Mouse (Mus musculus): ENCODE measurements around the gene Tmem104. TPM values are rescaled to one million over a fixed set of nuclear protein-coding genes. Genes with fewer than 3 reads are reported as not detected.

The Tmem104 gene
- polyA plus RNA-seq, 1 experiment = not detected

DNA sequence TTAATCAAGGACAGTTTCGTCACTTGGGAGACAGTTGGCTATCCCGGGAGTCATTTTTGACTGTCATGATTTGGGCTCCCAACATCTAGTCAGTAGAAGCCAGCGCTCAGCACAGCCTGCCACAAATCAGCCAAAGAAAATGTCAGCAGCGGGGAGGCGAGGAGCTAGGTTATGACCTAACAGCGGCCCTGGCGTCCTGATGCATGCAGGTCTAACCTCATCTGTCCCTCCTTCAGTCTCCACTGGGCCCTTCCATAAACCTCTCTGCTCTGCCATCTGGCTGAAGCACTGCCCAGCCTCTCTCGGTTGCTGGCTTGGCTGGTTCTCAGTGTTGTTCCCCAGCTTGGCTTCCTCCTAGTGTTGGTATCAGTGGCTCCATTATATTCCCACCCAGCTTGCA is 95.0 kb downstream of the Tmem104 start:
- H3K27ac ChIP-seq (ENCODE audit: insufficient read depth, low read depth, low read length) = peak overlapping the region; percentile 62
- WGBS = 66% methylated on average over 8 of the region's 8 CpGs
- TF ChIP-seq CTCF (IDR thresholded peaks at IDR 0.05; ENCODE audit: insufficient read depth, low read depth, low read length) = no peak
- TF ChIP-seq POLR2A (IDR thresholded peaks at IDR 0.05; ENCODE audit: insufficient read depth, low read depth, low read length) = no peak
- no peak overlapping the region for H3K4me3 ChIP-seq (ENCODE audit: insufficient read depth, low read depth, low read length)
- peaks cover 23% of the 10 kb centered on the region; the same call in 1 of the 2 replicates for H3K4me1 ChIP-seq (ENCODE audit: control insufficient read depth, insufficient read depth, low read length)

DNA sequence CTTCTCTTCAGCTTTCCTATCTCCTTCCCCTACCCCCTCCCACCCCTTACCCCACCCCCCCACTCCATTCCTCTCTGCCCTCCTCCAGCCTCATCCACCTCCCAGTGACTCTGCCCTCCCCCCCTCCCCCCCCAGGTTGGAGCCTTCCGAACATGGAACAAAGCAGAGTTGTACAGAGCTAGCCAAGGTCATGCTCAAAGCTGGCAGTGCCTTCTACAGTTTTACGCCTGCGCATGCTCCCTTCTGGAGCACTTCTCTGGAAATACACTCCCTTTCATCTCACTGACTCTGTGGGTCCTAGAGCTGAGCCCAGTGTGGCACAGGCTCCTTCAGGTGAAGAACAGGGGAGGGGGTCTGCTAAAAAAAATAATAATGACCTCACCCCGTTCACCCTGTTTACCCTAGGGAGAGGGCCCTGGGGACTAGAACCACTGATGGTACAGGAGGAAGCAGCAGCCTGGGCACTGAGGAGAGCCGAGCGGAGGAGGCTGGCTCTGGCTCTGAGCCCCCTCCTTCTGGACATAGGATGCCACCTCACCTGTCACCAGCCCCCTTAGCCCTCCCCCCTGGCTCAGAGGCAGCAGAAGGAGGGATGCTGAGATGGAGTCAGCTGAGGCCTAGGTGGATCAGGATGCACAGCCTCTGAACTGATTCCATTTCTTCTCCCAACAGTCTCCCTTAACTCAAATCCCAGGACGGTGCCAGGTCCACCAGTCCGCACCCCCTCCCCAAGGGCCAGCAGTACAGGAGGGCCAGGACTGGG is 95.6 kb downstream of the Tmem104 start:
- Histone ChIP-seq H3K27ac (ENCODE audit: insufficient read depth, low read depth, low read length) (0 out of 2 replicates have a peak overlapping the region, but pooled peaks have one; percentile 32), H3K4me1 (ENCODE audit: control insufficient read depth, insufficient read depth, low read length) (peaks cover 23% of the 10 kb centered on the region; the same call in 1 of the 2 replicates), H3K4me3 (ENCODE audit: insufficient read depth, low read depth, low read length) (no peak overlapping the region)
- no peak for TF ChIP-seq CTCF (IDR thresholded peaks at IDR 0.05; ENCODE audit: insufficient read depth, low read depth, low read length)
- no peak for TF ChIP-seq POLR2A (IDR thresholded peaks at IDR 0.05; ENCODE audit: insufficient read depth, low read depth, low read length)
- 66% methylated on average over 8 of the region's 8 CpGs for WGBS

DNA sequence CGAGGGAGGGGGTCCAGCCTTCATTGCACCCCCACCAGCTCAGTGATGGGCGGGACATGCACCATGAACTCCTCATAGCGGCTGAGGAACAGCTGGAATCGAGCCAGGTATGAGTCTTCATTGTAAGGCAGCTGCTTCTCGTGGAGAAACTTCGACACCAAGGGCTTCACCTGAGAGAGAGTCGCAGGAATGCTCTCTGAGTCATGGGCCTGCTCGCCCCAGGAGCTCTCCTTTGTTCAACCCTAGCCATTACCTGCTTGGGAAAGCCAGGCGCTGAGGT is 96.1 kb downstream of the Tmem104 start:
- TF ChIP-seq CTCF (IDR thresholded peaks at IDR 0.05; ENCODE audit: insufficient read depth, low read depth, low read length) = no peak
- TF ChIP-seq POLR2A (IDR thresholded peaks at IDR 0.05; ENCODE audit: insufficient read depth, low read depth, low read length) = no peak
- Histone ChIP-seq H3K4me3 (ENCODE audit: insufficient read depth, low read depth, low read length) (no peak overlapping the region), H3K4me1 (ENCODE audit: control insufficient read depth, insufficient read depth, low read length) (peaks cover 23% of the 10 kb centered on the region; the same call in 1 of the 2 replicates), H3K27ac (ENCODE audit: insufficient read depth, low read depth, low read length) (0 out of 2 replicates have a peak overlapping the region, but pooled peaks have one; percentile 32)
- WGBS = 80% methylated on average over 9 of the region's 9 CpGs

DNA sequence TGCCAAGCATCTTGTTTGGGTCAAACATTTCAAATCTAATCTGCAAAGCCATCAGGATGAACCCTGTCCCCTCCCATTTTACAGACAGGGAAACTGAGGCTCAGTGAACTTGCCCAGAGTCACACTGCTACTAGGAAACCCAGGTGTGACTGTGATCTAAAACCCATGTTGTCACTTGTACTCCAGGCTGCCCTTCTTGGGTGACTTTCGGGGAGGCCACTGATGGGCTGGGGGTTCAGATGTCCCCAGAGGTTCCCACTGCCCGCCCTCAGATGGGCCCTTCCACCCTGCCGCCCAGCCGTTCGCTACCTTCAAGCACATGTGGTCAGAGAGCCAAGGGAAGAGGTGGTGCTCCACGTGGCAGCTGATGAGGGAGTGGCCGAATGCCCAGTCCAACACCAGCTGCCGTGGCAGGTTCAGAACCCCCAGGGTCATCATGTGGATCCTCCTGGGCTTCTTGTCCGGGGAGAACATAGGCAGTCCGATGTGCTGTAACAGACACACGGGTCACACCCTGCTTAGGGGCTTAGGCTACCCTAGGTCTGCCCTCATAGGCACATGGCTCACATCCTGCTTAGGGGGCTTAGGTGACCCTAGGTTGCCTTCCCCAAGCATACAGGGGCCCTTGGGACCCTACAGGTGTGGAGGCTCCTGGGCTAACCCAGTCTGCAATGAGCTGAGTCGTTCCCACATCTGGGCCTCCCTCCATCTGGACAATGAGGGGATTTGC is 96.8 kb downstream of the Tmem104 start:
- Histone ChIP-seq H3K4me3 (ENCODE audit: insufficient read depth, low read depth, low read length) (no peak overlapping the region), H3K27ac (ENCODE audit: insufficient read depth, low read depth, low read length) (no peak overlapping the region), H3K4me1 (ENCODE audit: control insufficient read depth, insufficient read depth, low read length) (peaks cover 23% of the 10 kb centered on the region; the same call in 1 of the 2 replicates)
- WGBS = 86% methylated on average over 12 of the region's 12 CpGs
- TF ChIP-seq CTCF (IDR thresholded peaks at IDR 0.05; ENCODE audit: insufficient read depth, low read depth, low read length) = no peak
- no peak for TF ChIP-seq POLR2A (IDR thresholded peaks at IDR 0.05; ENCODE audit: insufficient read depth, low read depth, low read length)

DNA sequence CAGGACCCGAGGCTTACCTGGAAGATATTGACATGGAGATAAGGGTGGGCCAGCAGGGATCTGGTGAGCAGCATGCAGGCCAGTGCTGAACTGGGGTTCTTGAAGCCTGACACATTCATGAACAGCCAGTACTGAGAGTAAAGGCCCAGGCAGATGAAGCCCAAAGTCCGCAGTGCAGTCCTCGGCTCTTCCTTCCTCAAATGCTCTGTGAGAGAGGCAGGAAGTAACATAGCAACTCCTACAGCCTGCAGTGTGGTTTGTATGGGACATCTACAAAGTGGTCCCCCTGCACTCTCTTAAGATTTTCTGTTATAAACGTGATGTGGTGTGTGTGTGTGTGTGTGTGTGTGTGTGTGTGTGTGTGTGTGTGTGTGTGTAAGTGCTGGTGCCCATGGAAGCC is 98.0 kb downstream of the Tmem104 start:
- WGBS = 76% methylated on average over 4 of the region's 4 CpGs
- H3K27ac ChIP-seq (ENCODE audit: insufficient read depth, low read depth, low read length) = no peak overlapping the region

DNA sequence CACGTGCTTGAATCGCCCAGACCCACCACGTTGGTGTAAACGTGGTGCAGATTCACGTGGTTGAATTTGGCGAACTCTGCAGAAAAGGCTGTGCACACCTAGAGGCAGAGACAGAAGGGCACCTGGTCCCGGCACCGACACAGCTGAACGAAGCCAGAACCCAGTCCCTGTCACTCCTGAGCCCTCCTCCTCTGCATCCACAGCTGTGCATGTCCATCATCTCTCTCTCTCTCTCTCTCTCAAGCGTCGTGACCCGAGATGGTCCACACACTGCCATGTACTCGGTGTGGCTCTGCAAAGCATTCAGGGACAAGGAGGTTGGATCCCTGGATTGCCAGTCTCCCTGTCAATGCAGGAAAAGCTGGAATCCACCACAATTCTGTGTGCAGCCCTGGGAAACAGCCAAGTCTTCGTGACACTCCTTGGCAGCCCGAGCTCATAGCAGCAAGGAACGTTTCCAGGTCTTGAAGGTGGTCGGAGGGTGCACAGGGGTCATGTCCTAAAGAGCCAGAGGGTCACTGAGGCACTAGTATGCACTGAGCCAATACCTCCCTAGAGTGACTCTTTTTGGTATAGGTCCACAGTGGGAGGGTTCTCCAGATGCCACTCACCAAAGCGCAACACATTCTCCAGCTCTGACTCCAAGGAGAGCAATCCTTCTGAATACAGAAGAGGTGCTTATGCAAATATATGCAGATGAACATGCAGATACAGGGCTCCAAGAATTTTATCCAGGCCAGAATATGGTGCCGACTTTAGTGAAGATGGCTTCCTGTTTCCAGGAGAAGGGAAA is 99.1 kb downstream of the Tmem104 start:
- 47% methylated on average over 19 of the region's 19 CpGs for WGBS
- no peak overlapping the region for H3K27ac ChIP-seq (ENCODE audit: insufficient read depth, low read depth, low read length)
- H3K4me3 ChIP-seq (ENCODE audit: insufficient read depth, low read depth, low read length) = no peak overlapping the region
- no peak for TF ChIP-seq CTCF (IDR thresholded peaks at IDR 0.05; ENCODE audit: insufficient read depth, low read depth, low read length)
- TF ChIP-seq POLR2A (IDR thresholded peaks at IDR 0.05; ENCODE audit: insufficient read depth, low read depth, low read length) = no peak
- H3K4me1 ChIP-seq (ENCODE audit: control insufficient read depth, insufficient read depth, low read length) = peaks cover 33% of the 10 kb centered on the region

More for the DNA sequence above, 98.0 kb downstream of the Tmem104 start:
- peaks cover 28% of the 10 kb centered on the region; the same call in 1 of the 2 replicates for H3K4me1 ChIP-seq (ENCODE audit: control insufficient read depth, insufficient read depth, low read length)
- no peak overlapping the region for H3K4me3 ChIP-seq (ENCODE audit: insufficient read depth, low read depth, low read length)
- TF ChIP-seq CTCF (IDR thresholded peaks at IDR 0.05; ENCODE audit: insufficient read depth, low read depth, low read length) (no peak), POLR2A (IDR thresholded peaks at IDR 0.05; ENCODE audit: insufficient read depth, low read depth, low read length) (no peak)

DNA sequence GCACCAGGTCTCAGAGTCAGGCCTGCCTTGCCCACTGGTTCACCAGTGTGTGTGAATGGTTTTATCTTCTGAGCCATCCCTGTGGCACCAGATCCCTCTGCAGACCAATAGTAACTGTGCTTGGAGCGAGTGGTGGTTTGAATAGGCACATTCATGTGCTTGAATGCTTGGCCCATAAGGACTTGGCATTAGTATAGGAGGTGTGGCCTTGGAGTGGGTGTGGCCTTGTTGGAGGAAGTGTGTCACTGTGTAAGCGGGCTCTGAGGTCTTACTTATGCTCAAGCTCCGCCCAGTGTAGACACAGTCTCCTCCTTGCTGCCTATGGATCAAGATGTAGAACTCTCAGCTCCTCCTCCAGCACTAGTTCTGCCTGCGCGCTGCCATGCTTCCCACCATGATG is 100.1 kb downstream of the Tmem104 start:
- TF ChIP-seq POLR2A (IDR thresholded peaks at IDR 0.05; ENCODE audit: insufficient read depth, low read depth, low read length) = no peak
- TF ChIP-seq CTCF (IDR thresholded peaks at IDR 0.05; ENCODE audit: insufficient read depth, low read depth, low read length) = no peak
- Histone ChIP-seq H3K27ac (ENCODE audit: insufficient read depth, low read depth, low read length) (no peak overlapping the region), H3K4me3 (ENCODE audit: insufficient read depth, low read depth, low read length) (no peak overlapping the region), H3K4me1 (ENCODE audit: control insufficient read depth, insufficient read depth, low read length) (peaks cover 31% of the 10 kb centered on the region)
- 90% methylated on average over 5 of the region's 5 CpGs for WGBS

DNA sequence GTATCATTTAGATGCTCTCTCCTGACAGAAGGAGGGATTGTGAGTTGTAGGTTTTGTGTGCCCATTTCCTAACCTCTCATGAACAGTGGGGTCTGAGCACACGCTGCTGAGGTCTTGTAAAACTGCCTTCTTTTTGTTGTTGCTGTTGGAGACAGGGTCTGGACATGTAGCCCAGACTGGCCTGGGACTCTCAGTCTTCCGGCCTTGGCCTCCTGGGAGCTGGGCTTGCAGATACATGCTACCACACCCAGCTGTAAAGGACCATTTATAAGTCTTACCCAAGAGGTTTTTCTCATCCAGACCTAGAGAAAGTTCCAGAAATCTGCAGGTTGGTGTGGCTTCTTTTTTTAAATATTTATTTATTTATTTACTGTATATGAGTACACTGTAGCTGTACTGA is 101.0 kb downstream of the Tmem104 start:
- WGBS = 94% methylated on average over 2 of the region's 2 CpGs
- H3K27ac ChIP-seq (ENCODE audit: insufficient read depth, low read depth, low read length) = no peak overlapping the region
- H3K4me3 ChIP-seq (ENCODE audit: insufficient read depth, low read depth, low read length) = no peak overlapping the region
- peaks cover 28% of the 10 kb centered on the region for H3K4me1 ChIP-seq (ENCODE audit: control insufficient read depth, insufficient read depth, low read length)
- TF ChIP-seq POLR2A (IDR thresholded peaks at IDR 0.05; ENCODE audit: insufficient read depth, low read depth, low read length) (no peak), CTCF (IDR thresholded peaks at IDR 0.05; ENCODE audit: insufficient read depth, low read depth, low read length) (no peak)
